Mouse (Mus musculus) intestine, embryonic 15.5 days (tissue): ENCODE data around the gene Mad2l2. TPM values are rescaled to one million over a fixed set of nuclear protein-coding genes. Genes with fewer than 3 reads are reported as not detected.

ENCODE experiments used
- ATAC-seq: fragments of 200-750 bp; cut with Nextera tagmentation; 2 replicates; pipeline ENCODE4 v1.8.0; 2017; ENCODE audit warnings: moderate TSS enrichment, moderate library complexity
- H3K27ac ChIP-seq: fragments of 300-500 bp; sonication (generic); 2 replicates; pipeline ENCODE4 v1.5.1; 2015; ENCODE audit warnings: mild to moderate bottlenecking, inconsistent platforms
- H3K27me3 ChIP-seq: fragments of 300-500 bp; sonication (generic); replicated peaks from 2 replicates; pipeline ENCODE4 v1.6.1; 2015; ENCODE audit warnings: inconsistent platforms
- H3K36me3 ChIP-seq: fragments of 300-500 bp; sonication (generic); 2 replicates; pipeline ENCODE4 v1.6.1; 2015; ENCODE audit warnings: inconsistent platforms
- H3K4me1 ChIP-seq: fragments of 300-500 bp; sonication (generic); replicated peaks from 2 replicates; pipeline ENCODE4 v1.6.1; 2015; ENCODE audit warnings: inconsistent platforms
- H3K4me2 ChIP-seq: fragments of 300-500 bp; sonication (generic); replicated peaks from 2 replicates; pipeline ENCODE4 v1.6.1; 2015; ENCODE audit warnings: mild to moderate bottlenecking, inconsistent platforms
- H3K4me3 ChIP-seq: fragments of 300-500 bp; sonication (generic); replicated peaks from 2 replicates; pipeline ENCODE4 v1.5.1; 2015; ENCODE audit warnings: inconsistent platforms
- H3K9ac ChIP-seq: fragments of 300-500 bp; sonication (generic); 2 replicates; pipeline ENCODE4 v1.6.1; 2015; ENCODE audit warnings: inconsistent platforms
- H3K9me3 ChIP-seq: fragments of 300-500 bp; sonication (generic); 2 replicates; pipeline ENCODE4 v1.6.1; 2016; ENCODE audit warnings: inconsistent platforms
- WGBS: fragments of 180-500 bp; shearing (Covaris S2); methylation state at CpG from one replicate; pipeline ENCODE4 v1.1.7; 2015; 5-methylcytosine and 5-hydroxymethylcytosine counted together
- polyA plus RNA-seq: library from polyadenylated mRNA; unstranded; fragments of >200 nt; fragmentation: Nextera tagmentation; extraction: Ambion mirVana; gene quantifications from 2 replicates; pipeline ENCODE4 v1.2.1, GENCODE M21; 2015

The Mad2l2 gene
- polyA plus RNA-seq, 1 experiment from 2014 or later: 32.9 TPM

DNA sequence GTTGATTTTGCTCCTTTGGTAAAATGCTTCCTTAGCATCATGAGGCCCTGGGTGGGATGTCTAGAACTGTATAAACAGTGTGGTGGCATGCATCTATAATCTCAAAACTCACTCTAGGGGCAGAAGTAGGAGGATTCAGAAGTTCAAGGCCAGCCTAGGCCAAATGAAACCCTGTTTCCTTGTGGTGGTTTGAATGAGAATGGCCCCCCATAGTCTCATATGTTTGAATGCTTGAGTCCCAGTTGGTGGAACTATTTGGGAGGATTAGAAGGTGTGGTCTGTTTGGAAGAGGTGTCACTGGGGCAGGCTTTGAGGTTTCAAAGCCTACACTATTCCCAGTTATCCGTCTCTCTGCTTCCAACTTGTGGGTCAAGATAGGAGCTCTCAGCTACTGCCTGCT is 39.0 kb upstream of the Mad2l2 start:
- no peak overlapping the region for H3K9ac ChIP-seq
- WGBS: 100% methylated on average over 1 of the region's 1 CpGs
- H3K27ac ChIP-seq: no peak overlapping the region
- no peaks in the 10 kb centered on the region for H3K27me3 ChIP-seq
- no peak for ATAC-seq
- H3K36me3 ChIP-seq: no peaks in the 10 kb centered on the region
- H3K4me1 ChIP-seq: peaks cover 9% of the 10 kb centered on the region; the same call in 1 of the 2 replicates
- H3K4me3 ChIP-seq: no peak overlapping the region
- H3K9me3 ChIP-seq: no peaks in the 10 kb centered on the region
- H3K4me2 ChIP-seq: no peak overlapping the region

DNA sequence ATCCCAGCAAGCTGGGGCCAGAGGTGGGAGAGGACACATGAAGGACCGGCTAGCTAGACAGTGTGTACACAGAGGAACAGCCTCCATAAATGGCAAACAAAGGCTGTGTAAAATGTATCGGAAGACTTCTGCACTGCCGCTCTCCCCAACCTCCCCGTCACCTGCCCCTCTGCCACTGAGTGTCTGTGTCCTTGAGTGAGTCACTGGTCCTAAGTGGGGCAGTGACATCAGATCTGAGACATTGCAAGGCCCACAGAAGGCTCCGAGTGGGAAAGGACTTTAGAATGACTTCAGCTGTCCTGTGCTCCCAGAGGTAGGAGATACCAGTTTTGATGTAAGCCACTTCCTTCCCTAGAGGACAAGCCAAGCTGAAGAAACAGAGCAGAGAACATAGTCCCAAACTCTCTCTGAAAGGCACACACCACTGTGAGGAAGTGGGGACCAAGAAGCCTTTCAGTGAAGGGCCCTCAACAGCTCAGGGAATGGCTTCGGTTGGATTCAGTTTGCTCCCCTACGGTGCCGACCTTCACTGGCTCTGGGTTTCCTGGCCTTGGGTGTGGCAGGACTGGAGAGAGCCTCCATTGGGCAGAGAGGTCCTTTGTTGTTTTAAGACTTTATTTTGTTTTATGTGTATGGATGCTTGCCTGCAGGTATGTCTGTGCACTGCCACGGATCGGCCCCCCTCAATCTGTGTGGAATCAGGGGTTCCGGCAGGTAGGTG is 37.5 kb upstream of the Mad2l2 start:
- H3K9me3 ChIP-seq: no peaks in the 10 kb centered on the region
- H3K9ac ChIP-seq: no peak overlapping the region
- H3K4me1 ChIP-seq: no peaks in the 10 kb centered on the region
- no peak for ATAC-seq
- H3K36me3 ChIP-seq: no peaks in the 10 kb centered on the region
- H3K4me2 ChIP-seq: no peak overlapping the region
- H3K27me3 ChIP-seq: no peaks in the 10 kb centered on the region
- WGBS: 80% methylated on average over 11 of the region's 11 CpGs
- no peak overlapping the region for H3K27ac ChIP-seq
- H3K4me3 ChIP-seq: no peak overlapping the region

DNA sequence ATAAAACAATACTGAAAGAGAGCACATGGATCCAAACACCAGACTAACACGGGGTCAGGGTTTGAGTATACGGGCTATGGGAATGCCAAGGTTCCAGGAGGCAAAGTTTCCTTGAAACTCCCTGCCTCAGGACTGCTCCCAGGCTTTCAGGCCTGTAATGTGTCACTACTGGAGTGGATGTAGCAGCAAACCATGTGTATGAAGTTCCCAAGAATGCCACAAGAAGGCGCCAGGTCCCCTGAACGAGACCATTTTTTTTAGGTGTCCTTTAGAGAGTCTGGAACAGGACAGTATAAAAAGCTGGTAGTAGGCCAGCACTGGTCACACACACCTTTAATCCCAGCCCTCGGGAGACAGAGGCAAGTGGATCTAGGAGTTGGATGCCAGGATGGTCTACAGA is 36.0 kb upstream of the Mad2l2 start:
- WGBS: 84% methylated on average over 5 of the region's 5 CpGs
- ATAC-seq: no peak

DNA sequence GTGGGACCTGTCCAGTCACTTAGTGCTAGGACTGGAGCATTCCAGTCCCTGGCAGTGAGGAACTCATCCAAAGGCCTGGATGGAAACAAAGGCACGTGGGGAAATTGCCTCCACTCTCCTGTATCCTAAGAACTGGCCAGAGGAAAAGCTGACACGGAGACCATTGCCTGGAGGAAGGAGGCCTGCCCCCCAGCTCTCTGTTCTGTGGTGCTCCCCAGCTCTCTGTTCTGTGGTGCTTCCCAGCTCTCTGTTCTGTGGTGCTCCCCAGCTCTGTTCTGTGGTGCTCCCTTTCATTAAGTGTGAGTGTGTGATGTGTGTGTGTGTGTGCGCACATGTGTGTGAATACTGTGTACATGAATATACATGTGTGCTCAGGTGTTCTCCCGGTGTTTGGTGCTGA is 35.1 kb upstream of the Mad2l2 start:
- H3K27ac ChIP-seq: no peak overlapping the region
- WGBS: 85% methylated on average over 4 of the region's 4 CpGs
- no peak overlapping the region for H3K4me3 ChIP-seq
- H3K27me3 ChIP-seq: no peaks in the 10 kb centered on the region
- no peaks in the 10 kb centered on the region for H3K9me3 ChIP-seq
- no peaks in the 10 kb centered on the region for H3K36me3 ChIP-seq
- ATAC-seq: no peak
- no peak overlapping the region for H3K4me2 ChIP-seq
- H3K9ac ChIP-seq: no peak overlapping the region
- no peaks in the 10 kb centered on the region for H3K4me1 ChIP-seq

More for the DNA sequence above, 36.0 kb upstream of the Mad2l2 start:
- H3K27ac ChIP-seq: no peak overlapping the region
- no peaks in the 10 kb centered on the region for H3K4me1 ChIP-seq
- no peaks in the 10 kb centered on the region for H3K36me3 ChIP-seq
- H3K9ac ChIP-seq: no peak overlapping the region
- no peak overlapping the region for H3K4me3 ChIP-seq
- H3K9me3 ChIP-seq: no peaks in the 10 kb centered on the region
- H3K27me3 ChIP-seq: no peaks in the 10 kb centered on the region
- no peak overlapping the region for H3K4me2 ChIP-seq

DNA sequence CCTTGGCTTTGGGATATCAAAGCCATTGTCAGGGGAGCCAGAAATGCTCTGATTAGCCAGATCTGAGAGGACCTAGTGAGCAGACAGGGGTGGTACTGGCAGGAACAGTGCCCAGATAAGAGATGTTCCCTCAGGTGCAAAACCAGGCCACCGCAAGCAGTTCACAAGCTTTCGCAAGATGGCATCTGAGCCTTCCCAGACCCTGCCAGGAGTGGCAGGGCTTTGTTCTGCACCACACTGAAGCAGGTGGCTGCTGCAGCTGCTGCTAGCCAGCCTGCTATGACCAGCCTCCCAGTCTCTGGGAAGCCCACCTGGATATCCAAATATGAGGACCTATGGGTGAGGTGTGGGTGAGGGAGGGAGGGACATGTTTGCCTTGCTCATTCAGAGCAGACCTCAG is 32.2 kb upstream of the Mad2l2 start:
- WGBS: 94% methylated on average over 2 of the region's 2 CpGs
- no peak overlapping the region for H3K27ac ChIP-seq
- no peaks in the 10 kb centered on the region; the same call in 1 of the 2 replicates for H3K27me3 ChIP-seq
- no peaks in the 10 kb centered on the region for H3K36me3 ChIP-seq
- no peaks in the 10 kb centered on the region for H3K9me3 ChIP-seq
- H3K9ac ChIP-seq: no peak overlapping the region
- no peak overlapping the region for H3K4me3 ChIP-seq
- ATAC-seq: no peak
- no peak overlapping the region for H3K4me2 ChIP-seq
- H3K4me1 ChIP-seq: peaks cover 8% of the 10 kb centered on the region; the same call in 1 of the 2 replicates

DNA sequence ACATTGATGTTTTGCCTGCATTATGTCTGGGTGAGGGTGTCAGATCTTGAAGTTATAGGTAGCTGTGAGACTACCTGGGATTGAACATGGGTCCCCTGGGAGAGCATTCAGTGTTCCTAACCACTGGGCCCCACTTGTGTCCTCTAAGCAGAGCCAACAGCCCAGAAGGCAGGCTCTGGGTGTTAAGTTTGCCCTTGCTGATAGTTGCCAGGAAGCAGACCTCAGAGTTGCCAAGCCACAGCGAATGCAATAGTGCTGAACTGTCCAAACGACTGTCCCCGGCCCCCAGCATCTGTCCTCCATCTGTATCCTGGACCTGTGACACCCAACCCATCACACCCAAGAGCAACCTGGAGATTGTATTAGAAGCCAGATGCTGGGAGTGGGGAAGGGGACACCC is 31.5 kb upstream of the Mad2l2 start:
- no peaks in the 10 kb centered on the region; the same call in 1 of the 2 replicates for H3K27me3 ChIP-seq
- no peak overlapping the region for H3K9ac ChIP-seq
- H3K36me3 ChIP-seq: no peaks in the 10 kb centered on the region
- peaks cover 8% of the 10 kb centered on the region; the same call in 1 of the 2 replicates for H3K4me1 ChIP-seq
- WGBS: 66% methylated on average over 3 of the region's 3 CpGs
- no peak overlapping the region for H3K4me3 ChIP-seq
- H3K4me2 ChIP-seq: no peak overlapping the region
- H3K9me3 ChIP-seq: no peaks in the 10 kb centered on the region
- H3K27ac ChIP-seq: no peak overlapping the region
- no peak for ATAC-seq

DNA sequence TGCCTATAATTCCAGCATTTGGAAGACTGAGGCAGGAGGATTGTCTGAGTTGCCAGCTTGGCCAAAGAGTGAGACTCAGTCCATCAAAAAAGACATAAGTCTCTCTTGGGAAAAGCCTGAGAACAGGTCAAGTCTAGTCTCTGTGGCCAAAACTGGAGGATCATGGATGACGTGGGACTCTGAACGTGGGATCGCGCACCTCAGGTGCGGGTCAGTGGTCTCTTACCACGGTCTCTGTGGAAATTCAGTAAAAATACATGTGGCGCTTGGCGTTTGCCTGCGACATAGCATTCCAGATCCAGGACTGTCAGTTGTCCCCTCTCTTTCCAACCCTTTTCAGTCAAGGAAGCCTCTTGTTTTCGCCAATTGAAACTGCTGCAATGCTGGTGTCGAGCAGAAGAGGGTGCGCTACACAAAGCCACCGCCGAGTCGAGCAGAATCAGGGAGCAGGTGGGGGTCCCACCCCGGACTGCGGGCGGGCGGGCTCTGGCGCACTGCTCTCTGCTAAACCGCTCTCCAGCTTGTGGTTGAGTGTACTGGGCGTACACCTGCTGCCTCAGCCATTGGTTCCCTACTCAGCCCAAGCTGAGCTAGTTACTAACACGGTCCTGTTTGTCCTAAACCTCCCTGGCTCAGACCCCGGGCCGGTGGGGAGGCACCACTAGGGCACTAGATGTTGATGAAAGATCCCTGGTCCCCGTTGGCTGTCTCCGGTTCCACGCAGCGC is 28.2 kb upstream of the Mad2l2 start:
- Histone ChIP-seq H3K4me3 (0 out of 2 replicates have a peak overlapping the region, but pooled peaks have one; percentile 15), H3K4me1 (peaks cover 8% of the 10 kb centered on the region; the same call in 1 of the 2 replicates), H3K27me3 (no peaks in the 10 kb centered on the region; the same call in 1 of the 2 replicates), H3K9ac (no peak overlapping the region), H3K9me3 (no peaks in the 10 kb centered on the region), H3K36me3 (no peaks in the 10 kb centered on the region), H3K27ac (no peak overlapping the region), H3K4me2 (peak overlapping the region; percentile 57)
- 20% methylated on average over 29 of the region's 29 CpGs for WGBS
- peak; percentile 77 for ATAC-seq

DNA sequence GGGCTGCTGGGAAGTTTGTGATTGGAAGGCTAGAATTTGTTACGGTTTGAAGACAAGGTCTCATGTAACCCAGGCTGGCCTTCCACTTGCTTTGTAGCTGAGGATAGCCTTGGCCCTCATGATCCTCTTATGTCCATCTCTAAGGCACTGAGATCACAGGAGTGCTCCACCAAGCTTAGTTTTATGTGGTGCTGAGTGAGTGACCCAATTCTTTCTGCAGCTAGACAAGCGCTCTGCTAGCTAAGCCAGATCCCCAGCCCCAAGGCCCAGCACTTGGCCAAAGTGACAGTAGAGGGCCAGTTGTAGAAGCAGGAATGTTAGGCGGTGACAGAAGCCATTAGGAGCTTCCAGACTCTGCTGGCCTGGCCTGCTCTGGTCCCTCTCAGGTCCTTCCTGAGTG is 26.0 kb upstream of the Mad2l2 start:
- Histone ChIP-seq H3K9ac (no peak overlapping the region), H3K4me2 (no peak overlapping the region), H3K27me3 (no peaks in the 10 kb centered on the region; the same call in 1 of the 2 replicates), H3K4me1 (peaks cover 10% of the 10 kb centered on the region; the same call in 1 of the 2 replicates), H3K36me3 (no peaks in the 10 kb centered on the region), H3K4me3 (no peak overlapping the region), H3K9me3 (no peaks in the 10 kb centered on the region), H3K27ac (no peak overlapping the region)
- no peak for ATAC-seq
- 84% methylated on average over 3 of the region's 3 CpGs for WGBS

DNA sequence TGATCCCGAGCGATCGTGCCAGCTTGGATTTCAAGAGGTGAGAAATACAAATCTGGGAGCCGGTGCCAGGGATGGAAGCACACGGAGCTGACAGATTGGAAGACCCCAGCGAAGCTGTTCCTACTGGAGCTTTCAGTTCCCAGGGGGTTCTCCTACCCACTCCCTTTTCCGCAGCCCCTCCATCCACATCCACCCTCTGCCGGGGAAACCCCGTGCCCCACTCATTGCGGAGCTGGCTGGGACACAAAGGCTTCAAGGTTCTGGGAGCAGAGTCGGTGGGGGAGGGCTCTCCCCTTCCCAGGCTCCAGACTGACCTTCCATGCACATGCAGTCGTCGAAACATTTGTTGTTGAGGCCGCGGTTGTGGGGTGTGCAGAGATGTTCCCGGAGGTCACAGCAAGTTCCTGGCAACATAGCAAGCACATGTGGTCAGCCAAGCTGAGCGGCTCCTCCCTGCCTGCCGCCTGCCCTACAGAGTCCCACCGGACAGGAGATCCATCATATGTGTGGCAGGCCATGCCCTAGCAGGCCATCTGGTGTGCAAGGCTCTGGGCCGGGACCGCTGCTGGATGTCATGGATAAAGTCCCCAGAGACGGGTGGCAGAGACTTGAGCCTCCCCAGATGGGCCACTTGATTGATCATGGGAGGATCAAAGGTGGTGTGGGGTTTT is 22.4 kb upstream of the Mad2l2 start:
- WGBS: 32% methylated on average over 22 of the region's 22 CpGs
- H3K27me3 ChIP-seq: no peaks in the 10 kb centered on the region
- no peak overlapping the region for H3K9ac ChIP-seq
- H3K27ac ChIP-seq: no peak overlapping the region
- H3K4me2 ChIP-seq: no peak overlapping the region
- H3K4me3 ChIP-seq: no peak overlapping the region
- 0 out of 2 replicates have a peak, but pooled peaks cover 2% of the 10 kb centered on the region for H3K4me1 ChIP-seq
- H3K36me3 ChIP-seq: no peaks in the 10 kb centered on the region
- no peaks in the 10 kb centered on the region for H3K9me3 ChIP-seq
- ATAC-seq: no peak; the same call in 1 of the 2 replicates

DNA sequence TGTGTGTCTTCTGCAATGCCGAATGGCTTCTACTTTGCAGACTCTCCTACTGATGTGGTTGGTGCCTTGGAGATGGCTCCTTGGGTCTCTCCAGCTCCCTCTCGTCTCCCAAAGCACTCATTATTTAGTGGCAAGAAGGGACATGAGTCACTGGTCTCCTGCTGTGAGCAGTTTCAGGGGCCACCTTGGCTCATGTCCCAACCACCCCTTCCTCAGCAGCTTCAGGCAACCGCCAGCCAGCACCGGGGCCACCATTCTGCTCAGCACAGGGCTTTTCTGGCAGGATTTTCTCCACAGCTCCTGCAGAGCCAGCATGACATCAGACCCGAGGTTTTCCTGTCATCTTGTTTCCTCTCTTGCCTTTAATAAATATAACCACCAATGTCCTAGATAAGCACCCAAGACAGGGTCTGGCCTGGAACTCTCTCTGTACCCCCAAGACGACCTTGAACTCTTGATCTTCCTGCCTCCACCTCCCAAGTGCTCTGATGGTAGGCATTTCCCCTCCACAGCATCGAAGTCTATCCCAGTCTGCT is 21.6 kb upstream of the Mad2l2 start:
- Histone ChIP-seq H3K36me3 (no peaks in the 10 kb centered on the region), H3K4me1 (0 out of 2 replicates have a peak, but pooled peaks cover 2% of the 10 kb centered on the region), H3K4me2 (no peak overlapping the region), H3K4me3 (no peak overlapping the region), H3K9ac (no peak overlapping the region), H3K27me3 (no peaks in the 10 kb centered on the region), H3K27ac (no peak overlapping the region), H3K9me3 (no peaks in the 10 kb centered on the region)
- ATAC-seq: no peak
- 57% methylated on average over 7 of the region's 7 CpGs for WGBS

DNA sequence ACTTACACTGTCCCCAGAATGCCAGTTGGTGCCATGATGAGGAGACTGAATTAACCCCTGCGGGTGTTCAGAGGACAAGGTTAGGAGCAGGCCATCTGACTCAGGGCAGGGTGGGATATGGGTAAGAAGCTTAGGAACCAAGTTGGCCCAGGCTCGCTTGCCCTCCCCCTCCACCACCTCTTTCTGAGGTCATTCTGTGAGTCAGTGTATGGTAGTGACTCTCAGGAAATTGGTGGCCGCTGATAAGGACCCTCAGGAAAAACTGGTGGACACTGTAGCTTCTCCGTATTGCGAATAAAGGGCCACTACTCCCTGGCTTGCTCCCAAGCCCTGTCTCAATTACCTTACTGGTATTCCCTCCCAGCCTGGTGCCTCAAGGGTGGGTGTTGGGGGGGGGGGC is 21.0 kb upstream of the Mad2l2 start:
- Histone ChIP-seq H3K36me3 (no peaks in the 10 kb centered on the region), H3K4me2 (no peak overlapping the region), H3K9ac (no peak overlapping the region), H3K4me3 (no peak overlapping the region), H3K9me3 (no peaks in the 10 kb centered on the region), H3K27ac (no peak overlapping the region), H3K27me3 (no peaks in the 10 kb centered on the region; the same call in 1 of the 2 replicates), H3K4me1 (0 out of 2 replicates have a peak, but pooled peaks cover 2% of the 10 kb centered on the region)
- no peak for ATAC-seq
- 85% methylated on average over 5 of the region's 5 CpGs for WGBS

DNA sequence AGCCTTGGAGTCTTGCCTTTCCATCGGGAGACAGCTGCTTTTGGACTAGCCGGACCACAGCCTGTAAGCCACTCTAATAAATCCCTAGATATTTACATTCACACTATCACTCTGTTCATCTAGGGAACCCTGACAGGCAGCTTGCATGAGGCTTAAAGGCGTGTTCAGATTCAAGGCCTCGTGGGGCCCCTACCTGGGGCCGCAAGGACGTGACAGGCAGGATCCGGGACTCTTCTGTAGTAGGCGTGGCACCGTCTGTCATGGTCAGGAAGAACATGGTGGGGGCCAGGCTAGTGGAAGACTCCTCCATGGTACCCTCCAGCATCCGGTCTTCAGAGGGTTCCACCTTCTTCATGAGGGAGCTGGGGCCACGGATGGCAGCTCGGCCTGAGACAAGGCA is 17.7 kb upstream of the Mad2l2 start:
- H3K4me3 ChIP-seq: no peak overlapping the region
- ATAC-seq: peak; percentile 54; the same call in 1 of the 2 replicates
- WGBS: 68% methylated on average over 12 of the region's 12 CpGs
- peaks cover 9% of the 10 kb centered on the region for H3K4me1 ChIP-seq
- no peaks in the 10 kb centered on the region for H3K36me3 ChIP-seq
- H3K9me3 ChIP-seq: no peaks in the 10 kb centered on the region
- no peaks in the 10 kb centered on the region; the same call in 1 of the 2 replicates for H3K27me3 ChIP-seq
- no peak overlapping the region for H3K4me2 ChIP-seq
- H3K9ac ChIP-seq: no peak overlapping the region
- H3K27ac ChIP-seq: no peak overlapping the region
